Mouse (Mus musculus) hindbrain, embryonic 15.5 days (tissue): ENCODE data around the gene Arhgap18. TPM values are rescaled to one million over a fixed set of nuclear protein-coding genes. Genes with fewer than 3 reads are reported as not detected.

Source experiments
- ATAC-seq: fragments of 200-750 bp; cut with Nextera tagmentation; 2 replicates; pipeline ENCODE4 v1.8.0; 2017; ENCODE audit warnings: low read depth, moderate number of reproducible peaks, moderate TSS enrichment; ENCODE audit not compliant: low FRiP score
- H3K27ac ChIP-seq: fragments of 300-500 bp; sonication (generic); replicated peaks from 2 replicates; pipeline ENCODE4 v1.5.1; 2015; ENCODE audit warnings: mild to moderate bottlenecking, inconsistent platforms
- H3K27me3 ChIP-seq: fragments of 300-500 bp; sonication (generic); 2 replicates; pipeline ENCODE4 v1.6.1; 2015; ENCODE audit warnings: control low read depth, inconsistent platforms
- H3K36me3 ChIP-seq: fragments of 300-500 bp; sonication (generic); 2 replicates; pipeline ENCODE4 v1.6.1; 2015; ENCODE audit warnings: control low read depth, inconsistent platforms
- H3K4me1 ChIP-seq: fragments of 300-500 bp; sonication (generic); replicated peaks from 2 replicates; pipeline ENCODE4 v1.6.1; 2015; ENCODE audit warnings: control low read depth, inconsistent platforms
- H3K4me2 ChIP-seq: fragments of 300-500 bp; sonication (generic); 2 replicates; pipeline ENCODE4 v1.6.1; 2015; ENCODE audit warnings: moderate library complexity, mild to moderate bottlenecking, inconsistent platforms
- H3K4me3 ChIP-seq: fragments of 300-500 bp; sonication (generic); 2 replicates; pipeline ENCODE4 v1.5.1; 2015; ENCODE audit warnings: mild to moderate bottlenecking, inconsistent platforms
- H3K9ac ChIP-seq: fragments of 300-500 bp; sonication (generic); 2 replicates; pipeline ENCODE4 v1.6.1; 2015; ENCODE audit warnings: inconsistent platforms
- H3K9me3 ChIP-seq: fragments of 300-500 bp; sonication (generic); 2 replicates; pipeline ENCODE4 v1.6.1; 2016; ENCODE audit warnings: control low read depth, inconsistent platforms
- WGBS: fragments of 180-500 bp; shearing (Covaris S2); methylation state at CpG from one replicate; pipeline ENCODE4 v1.1.7; 2015; 5-methylcytosine and 5-hydroxymethylcytosine counted together
- polyA plus RNA-seq: library from polyadenylated mRNA; unstranded; fragments of >200 nt; fragmentation: Nextera tagmentation; extraction: Ambion mirVana; gene quantifications from 2 replicates; pipeline ENCODE4 v1.2.1, GENCODE M21; 2015

The Arhgap18 gene
- polyA plus RNA-seq, 1 experiment from 2014 or later, result 10.2 TPM

- Histone ChIP-seq H3K27ac (no peak overlapping the region), H3K4me1 (no peaks in the 10 kb centered on the region)
Measured at GRCm38 (mm10) chr10:26761991-26762903, 9.0 kb downstream of the Arhgap18 start.

GRCm38 (mm10) chr10:26767196-26767595, 14.0 kb downstream of the Arhgap18 start:
- 86% methylated on average over 3 of the region's 3 CpGs for WGBS
- Histone ChIP-seq H3K27ac (no peak overlapping the region), H3K36me3 (no peaks in the 10 kb centered on the region), H3K9ac (no peak overlapping the region), H3K27me3 (no peaks in the 10 kb centered on the region), H3K4me2 (no peak overlapping the region), H3K4me3 (no peak overlapping the region), H3K9me3 (no peaks in the 10 kb centered on the region), H3K4me1 (0 out of 2 replicates have a peak, but pooled peaks cover 3% of the 10 kb centered on the region)
- no peak for ATAC-seq

More at GRCm38 (mm10) chr10:26761991-26762903, 9.0 kb downstream of the Arhgap18 start:
- no peak for ATAC-seq
- 76% methylated on average over 9 of the region's 9 CpGs for WGBS
- Histone ChIP-seq H3K4me3 (no peak overlapping the region), H3K27me3 (no peaks in the 10 kb centered on the region), H3K36me3 (no peaks in the 10 kb centered on the region), H3K4me2 (no peak overlapping the region), H3K9ac (no peak overlapping the region), H3K9me3 (no peaks in the 10 kb centered on the region)

- Histone ChIP-seq H3K4me1 (peaks cover 13% of the 10 kb centered on the region), H3K4me3 (no peak overlapping the region), H3K4me2 (no peak overlapping the region), H3K36me3 (no peaks in the 10 kb centered on the region), H3K9me3 (no peaks in the 10 kb centered on the region), H3K27me3 (no peaks in the 10 kb centered on the region), H3K9ac (no peak overlapping the region), H3K27ac (no peak overlapping the region)
- ATAC-seq, result no peak
- 86% methylated on average over 2 of the region's 2 CpGs for WGBS
Measured at GRCm38 (mm10) chr10:26768943-26769342, 15.7 kb downstream of the Arhgap18 start.

GRCm38 (mm10) chr10:26770035-26770434, 16.8 kb downstream of the Arhgap18 start:
- H3K9me3 ChIP-seq, result no peaks in the 10 kb centered on the region
- H3K4me3 ChIP-seq, result no peak overlapping the region
- no peak overlapping the region for H3K9ac ChIP-seq
- no peaks in the 10 kb centered on the region for H3K36me3 ChIP-seq
- ATAC-seq, result no peak
- H3K4me1 ChIP-seq, result peaks cover 13% of the 10 kb centered on the region
- no peak overlapping the region for H3K4me2 ChIP-seq
- WGBS, result 79% methylated on average over 8 of the region's 8 CpGs
- no peaks in the 10 kb centered on the region for H3K27me3 ChIP-seq
- H3K27ac ChIP-seq, result no peak overlapping the region

- ATAC-seq, result peak; percentile 94
- no peaks in the 10 kb centered on the region for H3K36me3 ChIP-seq
- no peaks in the 10 kb centered on the region for H3K9me3 ChIP-seq
- no peaks in the 10 kb centered on the region for H3K27me3 ChIP-seq
- peak overlapping the region; percentile 47 for H3K4me3 ChIP-seq
- peak overlapping the region; percentile 89 for H3K27ac ChIP-seq
- H3K9ac ChIP-seq, result peak overlapping the region; percentile 45
- 8% methylated on average over 15 of the region's 15 CpGs for WGBS
- peak overlapping the region; percentile 70 for H3K4me2 ChIP-seq
- H3K4me1 ChIP-seq, result peaks cover 13% of the 10 kb centered on the region
Measured at GRCm38 (mm10) chr10:26771938-26772623, 18.9 kb downstream of the Arhgap18 start.

GRCm38 (mm10) chr10:26772624-26773540, 19.7 kb downstream of the Arhgap18 start:
- no peaks in the 10 kb centered on the region for H3K9me3 ChIP-seq
- peaks cover 13% of the 10 kb centered on the region for H3K4me1 ChIP-seq
- H3K27ac ChIP-seq, result peak overlapping the region; percentile 89
- H3K36me3 ChIP-seq, result no peaks in the 10 kb centered on the region
- H3K4me3 ChIP-seq, result peak overlapping the region; percentile 47
- WGBS, result 2% methylated on average over 22 of the region's 22 CpGs
- no peaks in the 10 kb centered on the region for H3K27me3 ChIP-seq
- peak overlapping the region; percentile 70 for H3K4me2 ChIP-seq
- peak overlapping the region; percentile 45 for H3K9ac ChIP-seq
- ATAC-seq, result peak; percentile 90

- H3K9me3 ChIP-seq, result no peaks in the 10 kb centered on the region
- peaks cover 13% of the 10 kb centered on the region for H3K4me1 ChIP-seq
- H3K4me2 ChIP-seq, result peak overlapping the region; percentile 70
- no peak for ATAC-seq
- H3K9ac ChIP-seq, result 0 out of 2 replicates have a peak overlapping the region, but pooled peaks have one; percentile 45
- 35% methylated on average over 5 of the region's 5 CpGs for WGBS
- peak overlapping the region; percentile 47 for H3K4me3 ChIP-seq
- H3K27ac ChIP-seq, result peak overlapping the region; percentile 89
- no peaks in the 10 kb centered on the region for H3K27me3 ChIP-seq
- no peaks in the 10 kb centered on the region for H3K36me3 ChIP-seq
Measured at GRCm38 (mm10) chr10:26773541-26773940, 20.3 kb downstream of the Arhgap18 start.

- Histone ChIP-seq H3K9ac (no peak overlapping the region), H3K36me3 (no peaks in the 10 kb centered on the region), H3K27ac (0 out of 2 replicates have a peak overlapping the region, but pooled peaks have one; percentile 89), H3K4me1 (peaks cover 13% of the 10 kb centered on the region), H3K9me3 (no peaks in the 10 kb centered on the region), H3K4me3 (peak overlapping the region; percentile 7; the same call in 1 of the 2 replicates), H3K27me3 (no peaks in the 10 kb centered on the region), H3K4me2 (peak overlapping the region; percentile 70)
- ATAC-seq, result no peak
- WGBS, result 56% methylated on average over 1 of the region's 1 CpGs
Measured at GRCm38 (mm10) chr10:26774266-26774665, 21.0 kb downstream of the Arhgap18 start.

GRCm38 (mm10) chr10:26776443-26776842, 23.2 kb downstream of the Arhgap18 start:
- no peak overlapping the region for H3K27ac ChIP-seq
- ATAC-seq, result no peak
- no peak overlapping the region for H3K4me2 ChIP-seq
- H3K9ac ChIP-seq, result no peak overlapping the region
- no peaks in the 10 kb centered on the region for H3K27me3 ChIP-seq
- H3K4me3 ChIP-seq, result no peak overlapping the region
- H3K4me1 ChIP-seq, result peaks cover 13% of the 10 kb centered on the region
- no peaks in the 10 kb centered on the region for H3K36me3 ChIP-seq
- H3K9me3 ChIP-seq, result no peaks in the 10 kb centered on the region

- H3K27me3 ChIP-seq, result no peaks in the 10 kb centered on the region
- no peaks in the 10 kb centered on the region for H3K9me3 ChIP-seq
- no peak overlapping the region for H3K9ac ChIP-seq
- no peaks in the 10 kb centered on the region for H3K4me1 ChIP-seq
- no peaks in the 10 kb centered on the region for H3K36me3 ChIP-seq
- H3K4me3 ChIP-seq, result no peak overlapping the region
- no peak overlapping the region for H3K27ac ChIP-seq
- H3K4me2 ChIP-seq, result no peak overlapping the region
- no peak for ATAC-seq
- WGBS, result 74% methylated on average over 3 of the region's 3 CpGs
Measured at GRCm38 (mm10) chr10:26780581-26780980, 27.4 kb downstream of the Arhgap18 start.

- Histone ChIP-seq H3K4me1 (no peaks in the 10 kb centered on the region), H3K4me2 (no peak overlapping the region), H3K27ac (no peak overlapping the region), H3K9me3 (no peaks in the 10 kb centered on the region), H3K9ac (no peak overlapping the region), H3K27me3 (no peaks in the 10 kb centered on the region), H3K4me3 (no peak overlapping the region), H3K36me3 (no peaks in the 10 kb centered on the region)
- whole genome bisulfite sequencing, result 90% methylated on average over 2 of the region's 2 CpGs
- ATAC-seq, result no peak
Measured at GRCm38 (mm10) chr10:26789680-26790079, 36.5 kb downstream of the Arhgap18 start.
